Mouse (Mus musculus) midbrain, embryonic 11.5 days (tissue): ENCODE measurements around the gene Kcnh2. TPM values are rescaled to one million over a fixed set of nuclear protein-coding genes. Genes with fewer than 3 reads are reported as not detected.

ENCODE experiments used
- ATAC-seq: fragments of 200-750 bp; cut with Nextera tagmentation; 2 replicates; pipeline ENCODE4 v1.8.0; 2017; ENCODE audit warnings: moderate TSS enrichment, moderate library complexity; ENCODE audit not compliant: low FRiP score
- DNase-seq: peaks from one replicate; pipeline ENCODE4 v3.0.0; 2015; ENCODE audit warnings: low spot score; ENCODE audit errors: missing footprints
- H3K27ac ChIP-seq: fragments of 300-500 bp; sonication (generic); 2 replicates; pipeline ENCODE4 v1.5.1; 2014; ENCODE audit warnings: low read depth, low read length
- H3K27me3 ChIP-seq: fragments of 300-500 bp; sonication (generic); 2 replicates; pipeline ENCODE4 v1.6.1; 2014; ENCODE audit warnings: mild to moderate bottlenecking, low read length, moderate library complexity, mixed read lengths; ENCODE audit not compliant: control insufficient read depth, insufficient read depth
- H3K36me3 ChIP-seq: fragments of 300-500 bp; sonication (generic); 2 replicates; pipeline ENCODE4 v1.6.1; 2014; ENCODE audit warnings: mild to moderate bottlenecking, low read length, moderate library complexity, mixed read lengths; ENCODE audit not compliant: control insufficient read depth, insufficient read depth
- H3K4me1 ChIP-seq: fragments of 300-500 bp; sonication (generic); 2 replicates; pipeline ENCODE4 v1.6.1; 2014; ENCODE audit warnings: low read length; ENCODE audit not compliant: control insufficient read depth, insufficient read depth
- H3K4me2 ChIP-seq: fragments of 300-500 bp; sonication (generic); 2 replicates; pipeline ENCODE4 v1.6.1; 2014; ENCODE audit warnings: mild to moderate bottlenecking, moderate library complexity
- H3K4me3 ChIP-seq: fragments of 300-500 bp; sonication (generic); 2 replicates; pipeline ENCODE4 v1.5.1; 2014; ENCODE audit warnings: low read depth, low read length
- H3K9ac ChIP-seq: fragments of 300-500 bp; sonication (generic); 2 replicates; pipeline ENCODE4 v1.6.1; 2014; ENCODE audit warnings: low read length
- H3K9me3 ChIP-seq: fragments of 300-500 bp; sonication (generic); 2 replicates; pipeline ENCODE4 v1.6.1; 2016; ENCODE audit warnings: low read length; ENCODE audit not compliant: control insufficient read depth
- WGBS: fragments of 180-500 bp; shearing (Covaris S2); extraction: QIAGEN DNeasy Blood & Tissue Kit; methylation state at CpG from one replicate; pipeline ENCODE4 v1.1.7; 2014; 5-methylcytosine and 5-hydroxymethylcytosine counted together
- polyA plus RNA-seq: library from polyadenylated mRNA; unstranded; fragments of >200 nt; fragmentation: Nextera tagmentation; extraction: Ambion mirVana; gene quantifications from 2 replicates; pipeline ENCODE4 v1.2.1, GENCODE M21; 2014

The Kcnh2 gene
- polyA plus RNA-seq, 1 experiment from 2014 or later = 16.2 TPM

DNA sequence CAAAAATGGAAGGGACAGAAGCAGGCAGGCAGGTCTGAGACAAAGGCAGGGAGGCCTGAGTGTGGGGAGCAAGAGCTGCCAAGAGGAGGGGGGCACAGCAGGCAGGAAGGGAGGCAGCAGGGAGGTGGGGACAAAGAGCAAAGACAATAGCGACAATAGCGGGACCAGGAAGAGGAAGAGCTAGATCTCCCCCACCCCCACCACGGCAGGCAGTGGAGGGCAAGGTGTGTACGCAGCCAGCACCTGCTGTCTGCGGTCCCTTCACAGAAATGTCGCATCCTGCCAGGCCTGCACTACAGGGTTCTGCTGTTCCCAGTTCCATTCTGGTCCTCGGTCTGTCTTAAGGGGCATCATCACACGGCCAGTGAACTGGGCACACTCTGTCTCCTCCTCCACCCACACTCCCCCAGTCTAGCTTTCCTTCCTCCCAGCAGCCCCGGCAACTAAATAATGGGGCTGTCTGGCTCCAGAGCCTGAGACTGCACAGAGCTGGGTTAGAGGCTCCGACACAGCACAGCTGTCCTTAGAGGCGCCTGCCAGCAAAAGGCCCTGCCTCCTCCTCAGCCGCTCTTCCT is 6.8 kb downstream of the Kcnh2 start:
- H3K4me2 ChIP-seq = peak overlapping the region; percentile 28
- H3K9me3 ChIP-seq = no peaks in the 10 kb centered on the region
- H3K4me1 ChIP-seq = peaks cover 45% of the 10 kb centered on the region
- H3K4me3 ChIP-seq = no peak overlapping the region
- peak overlapping the region; percentile 95 for H3K27ac ChIP-seq
- WGBS = 3% methylated on average over 12 of the region's 12 CpGs
- H3K27me3 ChIP-seq = peaks cover 8% of the 10 kb centered on the region; the same call in 1 of the 2 replicates
- peak overlapping the region; percentile 54 for H3K9ac ChIP-seq
- no peaks in the 10 kb centered on the region for H3K36me3 ChIP-seq
- ATAC-seq (peak; percentile 52), DNase-seq (peak; percentile 89)

DNA sequence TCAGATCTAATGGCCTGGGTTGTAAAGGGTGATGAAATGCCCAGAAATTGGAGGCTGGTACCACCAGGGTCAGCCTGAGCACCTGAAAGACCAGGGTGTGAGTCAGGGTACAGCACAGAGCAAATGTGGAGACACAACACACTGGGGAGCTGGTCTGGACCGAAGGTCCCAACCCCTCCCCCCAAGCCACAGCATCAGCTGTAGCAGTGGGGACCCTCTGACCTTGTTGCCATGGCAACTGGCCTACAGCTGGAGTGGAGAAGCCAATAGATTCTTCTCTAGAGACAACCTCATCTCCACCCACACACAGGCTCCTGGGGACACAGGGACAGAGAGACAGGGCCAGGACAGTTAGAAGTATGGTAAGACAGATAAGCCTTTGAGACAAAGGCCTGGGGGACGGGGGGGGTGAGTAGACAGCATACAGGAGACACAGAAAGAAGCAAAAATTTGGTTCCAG is 7.4 kb downstream of the Kcnh2 start:
- Histone ChIP-seq H3K9me3 (no peaks in the 10 kb centered on the region), H3K27me3 (peaks cover 4% of the 10 kb centered on the region; the same call in 1 of the 2 replicates), H3K9ac (peak overlapping the region; percentile 54), H3K4me3 (no peak overlapping the region), H3K36me3 (no peaks in the 10 kb centered on the region), H3K27ac (peak overlapping the region; percentile 95), H3K4me2 (peak overlapping the region; percentile 28; the same call in 1 of the 2 replicates), H3K4me1 (peaks cover 45% of the 10 kb centered on the region)
- WGBS = 3% methylated on average over 2 of the region's 2 CpGs
- DNase-seq (peak; percentile 98), ATAC-seq (peak; percentile 79)

GRCm38 (mm10) chr5:24343379-24343778 is 8.0 kb downstream of the Kcnh2 start:
- H3K27me3 ChIP-seq = no peaks in the 10 kb centered on the region; the same call in 1 of the 2 replicates
- H3K4me1 ChIP-seq = peaks cover 42% of the 10 kb centered on the region
- no peaks in the 10 kb centered on the region for H3K9me3 ChIP-seq
- H3K27ac ChIP-seq = peak overlapping the region; percentile 95
- no peak overlapping the region for H3K9ac ChIP-seq
- DNase-seq (no peak), ATAC-seq (no peak)
- H3K4me2 ChIP-seq = no peak overlapping the region
- no peak overlapping the region for H3K4me3 ChIP-seq
- H3K36me3 ChIP-seq = no peaks in the 10 kb centered on the region

GRCm38 (mm10) chr5:24342966-24343365 is 8.4 kb downstream of the Kcnh2 start:
- Histone ChIP-seq H3K9ac (no peak overlapping the region), H3K4me1 (peaks cover 42% of the 10 kb centered on the region), H3K27ac (peak overlapping the region; percentile 95), H3K27me3 (no peaks in the 10 kb centered on the region), H3K4me2 (no peak overlapping the region), H3K4me3 (no peak overlapping the region), H3K36me3 (no peaks in the 10 kb centered on the region), H3K9me3 (no peaks in the 10 kb centered on the region)
- ATAC-seq (no peak), DNase-seq (no peak)
- 42% methylated on average over 8 of the region's 8 CpGs for WGBS

DNA sequence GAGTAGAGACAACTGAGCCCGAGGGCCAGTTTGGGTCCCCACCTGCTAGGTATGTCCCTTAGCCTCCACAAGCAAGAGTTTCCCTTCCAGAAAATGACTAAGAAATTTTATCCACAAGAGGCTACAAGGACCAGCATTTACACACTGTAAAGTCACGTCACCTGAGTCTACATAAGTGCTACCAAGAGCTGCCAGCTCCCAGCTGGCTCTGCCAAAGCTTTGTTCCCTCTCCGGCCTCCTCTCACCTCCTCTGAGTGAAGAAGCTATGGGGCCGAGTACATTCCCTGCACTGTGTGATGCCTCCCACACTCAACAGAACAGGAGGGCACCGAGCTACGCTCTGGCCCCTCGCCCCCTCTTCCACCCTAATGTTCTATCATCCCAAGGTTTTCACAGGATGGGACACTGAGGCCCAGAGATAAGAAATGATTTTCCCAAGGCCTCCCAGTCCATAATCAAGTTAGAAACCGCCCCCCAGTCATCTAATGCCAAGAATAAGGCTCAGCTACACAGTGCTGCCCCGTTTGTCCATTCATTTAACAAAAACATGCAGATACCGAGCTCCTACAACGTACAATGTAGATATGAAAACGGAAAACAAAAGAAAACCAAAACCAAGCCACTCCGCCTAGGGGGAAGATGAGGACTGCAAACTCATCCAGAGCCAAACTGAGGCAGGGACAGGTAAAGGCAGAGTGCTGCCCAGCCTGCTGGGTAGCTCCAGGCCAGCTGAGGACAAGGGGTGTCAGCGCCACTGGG is 9.0 kb downstream of the Kcnh2 start:
- H3K36me3 ChIP-seq = no peaks in the 10 kb centered on the region
- H3K4me3 ChIP-seq = no peak overlapping the region
- no peak overlapping the region for H3K4me2 ChIP-seq
- 80% methylated on average over 14 of the region's 14 CpGs for whole genome bisulfite sequencing
- H3K27ac ChIP-seq = no peak overlapping the region; the same call in 1 of the 2 replicates
- peaks cover 45% of the 10 kb centered on the region for H3K4me1 ChIP-seq
- ATAC-seq (no peak), DNase-seq (no peak)
- no peaks in the 10 kb centered on the region for H3K9me3 ChIP-seq
- no peak overlapping the region for H3K9ac ChIP-seq
- H3K27me3 ChIP-seq = no peaks in the 10 kb centered on the region

- DNase-seq = no peak
- no peaks in the 10 kb centered on the region for H3K9me3 ChIP-seq
- no peaks in the 10 kb centered on the region for H3K27me3 ChIP-seq
- 88% methylated on average over 2 of the region's 2 CpGs for WGBS
- no peaks in the 10 kb centered on the region for H3K36me3 ChIP-seq
- no peak overlapping the region for H3K4me2 ChIP-seq
- H3K9ac ChIP-seq = no peak overlapping the region
- ATAC-seq = no peak
- H3K4me1 ChIP-seq = peaks cover 24% of the 10 kb centered on the region
- no peak overlapping the region for H3K4me3 ChIP-seq
- no peak overlapping the region for H3K27ac ChIP-seq
Observed at GRCm38 (mm10) chr5:24337821-24338220, 13.6 kb downstream of the Kcnh2 start.

- Histone ChIP-seq H3K9me3 (no peaks in the 10 kb centered on the region), H3K27ac (no peak overlapping the region), H3K9ac (no peak overlapping the region), H3K4me3 (no peak overlapping the region), H3K27me3 (no peaks in the 10 kb centered on the region), H3K4me2 (no peak overlapping the region), H3K36me3 (no peaks in the 10 kb centered on the region), H3K4me1 (peaks cover 19% of the 10 kb centered on the region)
- no peak for DNase-seq
- no peak for ATAC-seq
- 41% methylated on average over 9 of the region's 9 CpGs for whole genome bisulfite sequencing
Observed at GRCm38 (mm10) chr5:24337366-24337765, 14.0 kb downstream of the Kcnh2 start.

GRCm38 (mm10) chr5:24335888-24336511 is 15.4 kb downstream of the Kcnh2 start:
- Histone ChIP-seq H3K4me1 (peaks cover 11% of the 10 kb centered on the region), H3K4me3 (no peak overlapping the region), H3K9me3 (no peaks in the 10 kb centered on the region), H3K9ac (no peak overlapping the region), H3K27ac (no peak overlapping the region), H3K4me2 (no peak overlapping the region), H3K36me3 (no peaks in the 10 kb centered on the region), H3K27me3 (no peaks in the 10 kb centered on the region)
- peak; percentile 91 for DNase-seq
- ATAC-seq = peak; percentile 86
- 18% methylated on average over 3 of the region's 3 CpGs for WGBS

DNA sequence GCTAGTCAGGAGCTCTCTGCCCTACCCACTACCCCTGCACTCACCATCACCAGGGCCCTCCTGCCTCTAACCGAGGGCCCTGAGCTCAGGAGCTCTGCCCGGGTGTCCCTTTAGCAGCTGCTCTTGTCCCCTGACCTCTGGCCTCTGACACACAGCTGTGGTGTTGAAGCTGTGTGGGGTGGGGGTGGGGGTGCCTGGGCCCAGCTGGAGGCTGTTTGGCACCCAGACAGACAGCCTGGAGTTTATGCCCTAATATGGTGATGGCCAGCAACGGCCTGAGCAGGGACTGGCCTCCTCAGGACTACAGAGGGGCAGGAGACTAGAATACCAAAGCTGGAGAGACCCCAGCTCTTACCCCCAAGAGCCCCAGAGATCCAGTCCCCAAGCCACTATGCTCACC is 16.7 kb downstream of the Kcnh2 start:
- Histone ChIP-seq H3K4me1 (peaks cover 15% of the 10 kb centered on the region), H3K9ac (peak overlapping the region; percentile 27; the same call in 1 of the 2 replicates), H3K4me3 (no peak overlapping the region), H3K36me3 (no peaks in the 10 kb centered on the region), H3K4me2 (no peak overlapping the region), H3K27ac (no peak overlapping the region), H3K27me3 (no peaks in the 10 kb centered on the region), H3K9me3 (no peaks in the 10 kb centered on the region)
- DNase-seq (no peak), ATAC-seq (no peak)
- whole genome bisulfite sequencing = 26% methylated on average over 3 of the region's 3 CpGs
